Mouse (Mus musculus) lung, adult 2 months (tissue): ENCODE measurements at regions not wholly inside any gene's neighbourhood (a gene's known extent, or its start where the extent isn't known, plus 50 kb on each side); places are given as distances from the start of the nearest gene placed in this dataset.

ENCODE experiments used
- CTCF ChIP-seq: fragments of 200-500 bp; IDR thresholded peaks from 2 replicates; pipeline ENCODE4 v1.5.1; 2011; ENCODE audit warnings: mild to moderate bottlenecking, low read length, control low read depth; ENCODE audit not compliant: insufficient read depth
- POLR2A ChIP-seq: fragments of 200-500 bp; IDR thresholded peaks from 2 replicates; pipeline ENCODE4 v1.6.1; 2011; ENCODE audit warnings: low read depth, mild to moderate bottlenecking, control low read depth, low read length, borderline replicate concordance; ENCODE audit errors: extremely low read depth

DNA sequence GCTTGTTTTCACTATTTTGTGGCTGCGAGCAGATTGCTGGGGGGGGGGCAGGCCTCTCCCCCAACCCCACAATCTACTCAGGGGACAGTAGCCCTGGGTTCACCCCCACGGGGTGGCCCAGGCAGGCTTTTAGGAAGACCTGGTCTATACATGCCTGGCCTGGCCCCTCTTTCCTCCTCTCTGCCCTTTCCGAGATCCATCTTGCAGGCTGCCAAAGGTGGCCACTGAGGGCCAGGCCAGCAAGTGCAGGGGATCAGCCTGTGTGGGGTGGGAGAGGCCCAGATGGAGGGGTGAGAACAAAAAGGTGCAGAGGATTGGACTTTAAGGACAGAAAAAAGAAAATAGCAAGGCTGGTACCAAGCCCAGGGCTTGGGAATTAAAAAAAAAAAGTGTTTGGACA, 111.2 kb upstream of the Lemd2 start:
- no peak for TF ChIP-seq POLR2A
- TF ChIP-seq CTCF, result no peak
